Mouse (Mus musculus): ENCODE results near the gene Lrrc63.
"Not testable (repeated sequence)": the region's sequence is repeated elsewhere in the genome, so short reads cannot be mapped to it uniquely, and the experiment has no call there.

Lrrc63 gene

GRCm38 (mm10) chr14:75130501-75131318 is at the start of gene Lrrc63, which contains the start of gene Lcp1:
TSS of gene Lrrc63 (minus strand) at chr14:75130881.
TSS of gene Lcp1 (plus strand) at chr14:75131101.
- DNase-seq (ENCODE audit: low spot score in 2 of 2) = peak in 1 of 2 experiments; percentile 75

- no peak for DNase-seq (ENCODE audit: low spot score in 2 of 2)
Measured at GRCm38 (mm10) chr14:75179255-75179963, 48.7 kb upstream of the Lrrc63 start.

DNA sequence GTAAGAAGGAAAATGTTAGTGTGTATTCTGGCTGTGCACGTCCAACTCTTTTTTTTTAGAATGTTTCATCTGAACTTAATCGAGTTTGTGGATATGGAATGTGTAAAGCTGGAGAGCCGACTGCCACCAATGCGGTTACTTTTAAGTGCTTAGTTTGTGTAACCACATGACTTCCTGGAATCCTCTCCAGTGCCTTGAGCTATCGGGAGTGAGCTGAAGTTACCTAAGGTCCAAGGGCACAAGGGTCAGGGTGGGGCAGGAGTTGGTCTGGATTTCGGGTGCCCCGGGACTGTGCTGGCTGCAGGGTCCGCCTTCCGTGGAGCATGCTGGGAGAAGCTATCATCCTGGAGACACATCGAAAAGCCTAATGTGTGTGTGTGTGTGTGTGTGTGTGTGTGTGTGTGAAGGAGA is 48.1 kb upstream of the Lrrc63 start:
- DNase-seq (ENCODE audit: low spot score in 2 of 2) = no peak

GRCm38 (mm10) chr14:75178384-75178793 is 47.7 kb upstream of the Lrrc63 start:
- no peak for DNase-seq (ENCODE audit: low spot score in 2 of 2)

GRCm38 (mm10) chr14:75177400-75177799 is 46.7 kb upstream of the Lrrc63 start:
- DNase-seq (ENCODE audit: low spot score in 2 of 2) = no peak

- no peak for DNase-seq (ENCODE audit: low spot score in 2 of 2)
Measured at GRCm38 (mm10) chr14:75176425-75177045, 45.9 kb upstream of the Lrrc63 start.

DNA sequence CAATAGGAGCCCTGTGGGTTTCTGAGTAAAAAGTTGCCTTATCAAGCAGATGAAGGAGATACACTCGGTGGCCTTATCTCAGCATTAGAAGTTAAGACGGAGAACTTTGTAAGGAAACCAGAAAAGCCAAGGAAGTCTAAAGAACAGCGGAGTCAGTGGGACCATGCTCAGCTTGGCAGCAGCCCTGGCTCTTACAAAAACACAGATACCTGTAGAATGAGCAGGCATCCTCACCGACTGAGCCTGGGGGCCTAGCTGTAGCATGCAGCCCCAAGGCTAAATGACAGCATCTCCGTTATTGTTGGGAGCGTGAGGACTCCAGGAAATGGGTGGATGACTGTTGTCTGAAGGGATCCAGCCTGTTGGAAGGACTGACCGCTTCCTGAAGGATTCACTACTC is 45.1 kb upstream of the Lrrc63 start:
- DNase-seq (ENCODE audit: low spot score in 2 of 2) = no peak

- DNase-seq (ENCODE audit: low spot score in 2 of 2) = no peak
Measured at GRCm38 (mm10) chr14:75174731-75175555, 44.3 kb upstream of the Lrrc63 start.

DNA sequence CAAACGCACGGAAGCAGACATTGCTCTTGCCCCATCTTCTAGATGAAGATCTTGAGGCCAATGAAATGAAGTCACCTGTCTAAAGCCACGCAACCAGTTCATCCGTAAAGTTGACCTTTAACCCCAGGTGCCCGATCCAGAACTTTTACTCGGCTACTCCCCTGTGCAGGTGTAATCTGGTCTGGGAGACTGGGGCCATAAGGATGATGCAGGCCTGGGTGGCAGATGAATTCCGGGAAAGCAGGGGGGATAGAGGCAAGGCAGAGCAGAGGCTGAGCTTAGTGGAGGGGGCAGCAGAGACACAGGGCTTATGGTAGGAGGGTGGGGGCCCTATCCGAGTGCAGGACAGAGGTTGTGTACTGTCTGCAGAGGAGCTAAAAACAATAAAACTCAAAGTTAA is 43.6 kb upstream of the Lrrc63 start:
- no peak for DNase-seq (ENCODE audit: low spot score in 2 of 2)

DNA sequence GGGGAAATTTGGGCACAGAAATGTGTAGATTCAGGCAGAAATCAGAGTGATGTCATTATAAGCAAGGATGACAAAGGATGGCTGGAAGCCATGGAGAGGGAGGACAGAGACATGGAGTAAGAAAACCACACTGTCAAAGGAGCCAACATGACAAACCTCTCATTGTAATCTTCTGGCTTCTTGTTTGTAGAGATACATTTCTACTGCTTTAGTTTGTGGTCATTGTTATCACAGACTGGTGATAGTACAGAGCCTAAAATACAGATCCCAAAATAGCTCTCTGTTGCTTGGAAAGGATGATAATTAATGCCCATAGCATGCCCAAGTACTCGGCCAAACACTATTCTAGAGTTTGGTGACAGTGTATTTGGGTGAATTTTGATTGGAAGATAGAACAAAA is 39.9 kb upstream of the Lrrc63 start:
- DNase-seq (ENCODE audit: low spot score in 2 of 2) = no peak

DNA sequence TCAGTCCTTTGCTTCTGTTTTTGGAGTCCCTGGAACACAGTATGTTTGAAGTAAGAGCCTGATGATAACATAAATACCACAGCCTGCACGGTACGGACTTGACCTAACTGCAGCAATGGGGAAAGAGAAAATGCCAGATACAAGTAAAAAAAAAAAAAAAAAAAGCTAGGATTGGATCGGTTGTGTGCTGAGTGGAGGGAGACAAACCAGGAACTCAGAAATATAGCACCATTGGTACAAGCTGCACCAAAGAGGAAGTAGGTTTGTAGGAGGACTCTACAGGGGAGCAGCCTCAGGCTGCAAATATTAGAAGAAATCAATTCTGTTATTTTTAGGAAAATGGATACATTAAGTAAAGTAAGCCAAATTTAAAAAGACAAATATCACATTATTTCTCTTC is 37.8 kb upstream of the Lrrc63 start:
- DNase-seq (ENCODE audit: low spot score in 2 of 2) = no peak

GRCm38 (mm10) chr14:75165574-75166131 is 35.0 kb upstream of the Lrrc63 start:
- no peak for DNase-seq (ENCODE audit: low spot score in 2 of 2)

DNA sequence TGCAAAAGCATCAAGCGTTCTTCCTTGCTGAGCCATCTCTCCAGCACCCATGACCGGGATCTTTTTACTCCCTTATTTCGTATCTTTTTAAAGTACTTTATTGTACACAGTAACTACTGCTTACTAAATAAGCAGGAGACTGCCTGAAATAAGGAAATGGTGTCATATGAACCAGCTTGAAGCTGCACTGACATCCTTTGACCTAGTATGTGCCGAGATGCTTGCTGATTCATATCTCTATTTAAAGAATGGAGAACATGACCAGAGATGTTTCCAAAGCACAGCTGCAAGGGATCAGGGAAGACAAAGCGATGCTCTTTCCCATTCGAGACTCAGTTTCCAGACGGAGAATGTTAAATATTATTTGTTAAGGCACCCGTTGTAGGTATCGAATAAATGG is 33.7 kb upstream of the Lrrc63 start:
- DNase-seq (ENCODE audit: low spot score in 2 of 2) = no peak

DNA sequence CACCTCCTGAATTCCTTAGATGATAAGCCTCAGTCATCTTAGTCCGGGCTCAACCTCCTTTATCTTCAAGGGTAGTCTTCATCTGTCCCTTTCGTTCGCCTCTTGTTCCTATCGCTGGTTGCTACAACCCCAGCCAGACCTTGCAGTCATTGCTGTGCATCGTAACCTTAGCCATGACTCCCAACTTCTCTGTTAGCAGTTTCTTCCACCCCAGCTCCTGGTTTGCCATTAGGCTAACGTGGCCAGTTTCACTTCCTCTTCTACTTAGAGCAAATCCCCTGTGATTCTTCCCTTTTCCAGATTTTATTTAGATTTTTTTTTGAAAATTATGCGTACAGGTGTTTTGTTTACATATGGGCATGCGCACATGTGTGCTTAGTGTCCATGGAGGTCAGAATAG is 33.2 kb upstream of the Lrrc63 start:
- no peak for DNase-seq (ENCODE audit: low spot score in 2 of 2)

GRCm38 (mm10) chr14:75159375-75159774 is 28.7 kb upstream of the Lrrc63 start:
- DNase-seq (ENCODE audit: low spot score in 2 of 2) = no peak

DNA sequence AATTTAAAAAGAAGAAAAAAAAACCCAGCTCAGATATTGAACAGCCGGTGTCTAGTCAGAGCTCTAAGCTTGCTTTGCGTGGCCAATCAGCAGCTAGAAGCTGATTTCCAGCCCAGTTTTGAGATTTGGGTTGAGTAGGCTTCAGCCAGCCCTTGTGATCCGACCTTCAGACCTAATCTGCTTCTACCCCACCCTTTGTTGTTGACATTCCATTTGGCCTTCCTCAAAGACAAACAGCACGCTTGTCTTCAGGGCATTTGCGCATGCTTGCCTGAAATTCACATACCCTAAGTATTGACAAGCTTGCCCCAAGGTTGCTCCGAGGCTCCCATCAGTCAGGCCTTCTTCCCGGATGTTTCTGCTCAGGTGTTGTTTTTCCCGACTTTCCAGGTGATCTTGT is 23.8 kb upstream of the Lrrc63 start:
- no peak for DNase-seq (ENCODE audit: low spot score in 2 of 2)

DNA sequence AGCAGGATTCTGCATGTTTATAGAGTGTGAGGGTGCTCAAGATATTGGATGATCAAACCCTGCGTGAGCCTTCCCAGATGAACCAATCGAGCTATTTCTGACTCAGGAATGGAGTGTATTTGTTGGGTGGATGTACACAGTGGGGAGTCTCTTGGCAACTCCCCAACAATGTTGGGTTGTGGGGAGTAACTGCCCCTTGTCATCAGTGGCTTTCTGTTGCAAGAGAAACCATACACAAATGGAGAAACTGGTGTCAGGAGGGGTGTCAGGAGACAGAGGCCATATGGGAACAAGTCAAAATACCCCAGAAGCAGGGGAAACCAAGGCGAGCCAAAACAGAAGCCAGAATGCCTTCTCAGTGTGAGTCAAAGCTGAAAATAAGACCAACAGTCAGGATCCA is 20.5 kb upstream of the Lrrc63 start:
- no peak for DNase-seq (ENCODE audit: low spot score in 2 of 2)

DNA sequence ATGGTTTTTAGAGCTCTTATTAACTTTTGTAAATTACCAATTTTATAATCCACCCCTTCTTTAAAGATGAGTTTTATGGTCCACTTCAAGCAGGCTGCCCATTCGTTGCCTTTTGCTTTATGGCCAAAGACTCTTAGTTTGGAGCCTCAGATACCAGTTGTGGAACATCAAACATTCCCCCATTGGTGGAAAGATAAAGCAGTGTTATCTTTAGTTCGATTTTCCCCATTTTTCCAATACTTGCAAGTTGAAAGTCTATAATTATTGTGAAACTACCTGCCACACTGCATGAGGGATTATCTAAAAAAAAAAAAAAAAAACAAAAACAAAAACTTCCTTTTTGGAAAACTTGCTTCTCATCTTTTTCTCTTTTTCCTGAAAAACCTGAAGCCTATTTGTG is 20.0 kb upstream of the Lrrc63 start:
- no peak for DNase-seq (ENCODE audit: low spot score in 2 of 2)

DNA sequence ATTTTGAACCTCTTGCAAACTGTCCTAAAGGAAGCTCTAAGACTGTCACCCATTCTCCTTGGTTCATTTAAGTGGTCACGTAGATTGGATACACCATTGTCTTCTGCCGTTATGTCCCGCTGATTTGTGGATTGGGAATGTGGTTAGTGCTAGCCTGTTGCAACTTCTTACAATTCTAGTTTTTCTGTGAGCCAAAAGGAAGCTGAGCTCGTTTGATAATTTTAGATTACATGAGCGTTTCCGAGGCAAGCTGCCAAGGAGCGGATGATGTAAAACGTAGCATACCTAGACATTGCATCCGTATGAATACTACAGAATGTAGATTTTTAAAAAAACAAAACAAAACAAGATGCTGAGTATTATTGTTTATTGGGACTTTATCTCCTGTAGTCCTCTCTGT is 17.5 kb upstream of the Lrrc63 start:
- no peak for DNase-seq (ENCODE audit: low spot score in 2 of 2)

- DNase-seq (ENCODE audit: low spot score in 2 of 2) = not testable (repeated sequence)
Measured at GRCm38 (mm10) chr14:75147706-75148105, 17.0 kb upstream of the Lrrc63 start.

- DNase-seq (ENCODE audit: low spot score in 2 of 2) = no peak
Measured at GRCm38 (mm10) chr14:75139225-75139624, 8.5 kb upstream of the Lrrc63 start.
